Mouse (Mus musculus) embryonic fibroblast, embryonic 13.5 days (primary cell): ENCODE results near the gene Crtap. TPM values are rescaled to one million over a fixed set of nuclear protein-coding genes. Genes with fewer than 3 reads are reported as not detected.

ENCODE experiments used
- H3K27ac ChIP-seq: 2 replicates; pipeline ENCODE4 v1.5.1; 2012; ENCODE audit warnings: low read length, control low read depth, inconsistent platforms; ENCODE audit not compliant: insufficient read depth
- H3K4me1 ChIP-seq: 2 replicates; pipeline ENCODE4 v1.6.1; 2011; ENCODE audit warnings: low read length; ENCODE audit not compliant: control insufficient read depth, insufficient read depth
- H3K4me3 ChIP-seq: 2 replicates; pipeline ENCODE4 v1.5.1; 2011; ENCODE audit warnings: mild to moderate bottlenecking, control low read depth, low read length; ENCODE audit not compliant: insufficient read depth
- CTCF ChIP-seq: IDR thresholded peaks from 2 replicates; pipeline ENCODE4 v1.5.1; 2011; ENCODE audit warnings: mild to moderate bottlenecking, control low read depth, low read length, moderate library complexity, borderline replicate concordance; ENCODE audit not compliant: insufficient read depth
- POLR2A ChIP-seq: IDR thresholded peaks from 2 replicates; pipeline ENCODE4 v1.6.1; 2011; ENCODE audit warnings: low read depth, mild to moderate bottlenecking, control low read depth, low read length, moderate library complexity
- polyA plus RNA-seq: library from polyadenylated mRNA; stranded (reverse); fragments of >200 nt; gene quantifications from 2 replicates; pipeline ENCODE4 v1.2.4, GENCODE M21; 2011; ENCODE audit warnings: low read depth; ENCODE audit not compliant: missing spikeins, insufficient read length

Gene Crtap
- polyA plus RNA-seq: 241 and 277 TPM in 2 replicates

DNA sequence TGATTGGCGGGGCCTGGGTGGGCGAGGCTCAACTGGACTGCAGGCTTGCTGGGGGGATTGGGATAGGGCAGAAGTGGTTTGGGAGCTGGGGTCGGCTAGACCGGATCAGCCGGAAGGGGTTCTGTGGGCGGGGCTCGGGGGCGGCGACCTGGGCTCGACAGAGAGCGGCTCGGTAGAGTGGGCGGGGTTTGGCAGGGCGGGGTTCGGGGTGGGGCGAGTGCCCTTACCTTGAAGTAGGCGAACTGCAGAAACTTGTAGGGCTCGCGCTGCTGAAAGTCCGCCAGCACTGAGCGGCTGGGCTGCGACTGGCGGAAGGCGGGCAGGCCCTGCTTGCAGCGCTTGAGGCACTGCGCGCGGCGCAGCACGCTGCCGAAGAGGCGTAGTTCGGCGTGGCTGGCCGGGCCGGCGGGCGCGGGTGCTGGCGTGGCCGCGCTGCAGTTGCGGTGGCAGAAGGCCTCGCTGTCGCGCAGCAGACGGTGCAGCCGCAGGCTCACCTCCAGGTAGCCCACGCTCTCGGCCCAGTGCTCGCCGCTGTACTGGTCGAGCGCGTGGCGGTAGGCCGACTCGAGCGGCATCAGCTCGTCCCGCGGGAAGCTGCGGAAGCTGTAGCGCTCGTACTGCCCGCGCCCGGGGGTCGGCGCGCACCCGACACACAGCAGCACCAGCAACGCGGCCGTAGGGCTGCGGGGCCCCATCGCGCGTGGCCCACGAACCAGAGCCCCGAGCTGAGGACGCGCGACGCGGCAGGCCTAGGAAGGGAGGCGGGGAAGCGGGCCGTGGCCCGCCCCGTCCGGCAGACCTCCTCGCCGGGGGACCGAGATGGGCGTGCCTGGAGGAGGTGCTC, at the start of gene Crtap:
TSS of gene Crtap (minus strand) at position 771 of the 844 bp plus-strand sequence.
- Histone ChIP-seq H3K4me3 (peak within 1 kb of the TSS; percentile 70), H3K4me1 (no peaks in the 10 kb centered on the region), H3K27ac (no peak within 1 kb of the TSS)
- TF ChIP-seq POLR2A (peak; percentile 74; the same call in 1 of the 2 replicates), CTCF (no peak)

DNA sequence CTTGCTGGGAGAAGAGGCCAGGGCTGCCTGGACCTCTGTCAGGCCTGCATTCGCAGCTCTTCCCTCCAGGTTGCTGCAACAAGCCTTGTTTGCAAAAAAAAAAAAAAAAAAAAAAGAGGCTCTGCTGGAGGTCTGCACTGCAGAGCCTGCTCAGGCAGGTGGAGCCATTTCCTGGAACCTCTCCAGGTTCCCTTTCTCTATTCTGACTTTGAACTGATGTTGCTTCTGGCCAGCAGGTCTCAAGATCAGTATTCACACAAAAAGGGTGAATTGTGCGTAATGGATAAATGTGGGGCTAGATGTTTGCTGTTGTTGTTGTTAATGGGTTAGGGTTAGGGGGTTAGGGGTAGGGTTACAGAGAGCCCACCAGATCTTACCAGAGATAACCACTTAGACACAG, 45.2 kb upstream of the Crtap start:
- H3K4me3 ChIP-seq: no peak overlapping the region
- no peak overlapping the region for H3K27ac ChIP-seq
- no peaks in the 10 kb centered on the region for H3K4me1 ChIP-seq
- TF ChIP-seq POLR2A (no peak), CTCF (no peak)

GRCm38 (mm10) chr9:114428103-114428834, 37.8 kb upstream of the Crtap start:
- H3K4me1 ChIP-seq: no peaks in the 10 kb centered on the region
- TF ChIP-seq POLR2A (no peak), CTCF (no peak)
- no peak overlapping the region for H3K4me3 ChIP-seq

DNA sequence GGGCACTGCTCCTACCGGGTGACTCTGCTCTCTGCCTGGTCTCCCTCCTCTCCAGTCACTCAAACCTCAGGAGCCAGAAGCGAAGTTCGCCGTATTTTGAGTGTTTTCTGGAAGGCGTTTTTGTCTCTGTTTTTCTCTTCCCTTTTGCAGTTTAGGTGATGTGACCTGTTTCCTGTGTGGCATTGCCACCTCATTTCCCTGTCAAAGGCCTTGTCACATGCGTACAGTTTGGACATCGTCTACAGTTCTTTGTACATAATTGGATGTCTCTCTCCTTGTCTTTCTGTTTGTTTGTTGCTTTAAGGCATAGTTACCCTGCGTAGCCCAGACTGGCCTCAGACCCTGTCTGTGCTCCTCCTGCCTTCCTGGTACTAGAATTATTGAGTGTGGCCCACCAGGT, 37.0 kb upstream of the Crtap start:
- Histone ChIP-seq H3K27ac (no peak overlapping the region), H3K4me3 (no peak overlapping the region), H3K4me1 (no peaks in the 10 kb centered on the region)
- TF ChIP-seq POLR2A: no peak
- no peak for TF ChIP-seq CTCF

More at GRCm38 (mm10) chr9:114428103-114428834, 37.8 kb upstream of the Crtap start:
- no peak overlapping the region for H3K27ac ChIP-seq

GRCm38 (mm10) chr9:114426201-114426600, 35.7 kb upstream of the Crtap start:
- no peak for TF ChIP-seq POLR2A
- TF ChIP-seq CTCF: no peak
- Histone ChIP-seq H3K27ac (no peak overlapping the region), H3K4me3 (no peak overlapping the region), H3K4me1 (no peaks in the 10 kb centered on the region)

- Histone ChIP-seq H3K4me1 (no peaks in the 10 kb centered on the region), H3K4me3 (no peak overlapping the region), H3K27ac (no peak overlapping the region)
- TF ChIP-seq POLR2A (no peak), CTCF (no peak)
These were observed 35.1 kb upstream of the Crtap start for GRCm38 (mm10) chr9:114425576-114425975.

- no peak for TF ChIP-seq POLR2A
- TF ChIP-seq CTCF: no peak
- H3K4me3 ChIP-seq: no peak overlapping the region
- no peaks in the 10 kb centered on the region for H3K4me1 ChIP-seq
- H3K27ac ChIP-seq: no peak overlapping the region
These were observed 31.3 kb upstream of the Crtap start for GRCm38 (mm10) chr9:114421797-114422196.

GRCm38 (mm10) chr9:114421045-114421444, 30.6 kb upstream of the Crtap start:
- 0 out of 2 replicates have a peak, but pooled peaks have one; percentile 27 for TF ChIP-seq CTCF
- TF ChIP-seq POLR2A: no peak
- Histone ChIP-seq H3K4me3 (no peak overlapping the region), H3K27ac (no peak overlapping the region), H3K4me1 (no peaks in the 10 kb centered on the region)

DNA sequence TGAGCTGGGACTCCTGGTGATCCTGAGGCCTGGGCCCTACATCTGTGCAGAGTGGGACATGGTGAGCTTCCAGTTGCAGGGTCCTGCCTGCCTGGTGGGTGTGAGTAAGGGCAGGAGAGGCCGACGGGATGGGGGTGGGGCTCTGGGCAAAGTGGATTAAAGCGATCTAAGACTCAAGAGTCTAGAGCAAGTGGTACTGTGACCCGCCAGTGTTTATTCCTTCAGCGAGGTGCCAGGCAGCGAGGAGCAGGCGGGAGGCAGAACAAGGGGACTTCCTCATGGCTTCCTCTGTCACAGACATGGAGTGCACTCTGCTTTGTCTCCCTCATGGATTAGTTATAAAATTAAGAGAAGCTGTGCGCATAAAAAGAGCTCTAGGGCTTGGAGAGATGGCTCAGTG, 30.0 kb upstream of the Crtap start:
- Histone ChIP-seq H3K27ac (no peak overlapping the region), H3K4me3 (no peak overlapping the region), H3K4me1 (no peaks in the 10 kb centered on the region)
- no peak for TF ChIP-seq CTCF
- TF ChIP-seq POLR2A: no peak

GRCm38 (mm10) chr9:114418187-114418586, 27.7 kb upstream of the Crtap start:
- Histone ChIP-seq H3K27ac (no peak overlapping the region), H3K4me3 (no peak overlapping the region), H3K4me1 (no peaks in the 10 kb centered on the region)
- TF ChIP-seq CTCF (peak; percentile 21; the same call in 1 of the 2 replicates), POLR2A (no peak)
